Mouse (Mus musculus) heart, embryonic 14.5 days (tissue): ENCODE measurements around the gene Hoga1. TPM values are rescaled to one million over a fixed set of nuclear protein-coding genes. Genes with fewer than 3 reads are reported as not detected.

ENCODE experiments used
- ATAC-seq: fragments of 200-750 bp; cut with Nextera tagmentation; 2 replicates; pipeline ENCODE4 v1.8.0; 2017; ENCODE audit warnings: low read depth, moderate TSS enrichment; ENCODE audit not compliant: insufficient number of reproducible peaks, insufficient read depth, low FRiP score
- H3K27ac ChIP-seq, 2 experiments: fragments of 200-500 bp in 1 of 2; fragments of 300-500 bp in 1 of 2; sonication (generic) in 1 of 2; replicated peaks in 1 of 2; 2 replicates each; pipeline ENCODE4 v1.5.1; 2012 to 2014; ENCODE audit warnings: low read depth in 2 of 2, low read length in 2 of 2, control low read depth in 1 of 2, mild to moderate bottlenecking in 1 of 2, mixed read lengths in 1 of 2; ENCODE audit not compliant: control insufficient read depth in 1 of 2, insufficient read depth in 1 of 2
- H3K27me3 ChIP-seq: fragments of 300-500 bp; sonication (generic); 2 replicates; pipeline ENCODE4 v1.6.1; 2014; ENCODE audit warnings: mild to moderate bottlenecking, low read length, control low read depth; ENCODE audit not compliant: control insufficient read depth, insufficient read depth
- H3K36me3 ChIP-seq: fragments of 300-500 bp; sonication (generic); 2 replicates; pipeline ENCODE4 v1.6.1; 2014; ENCODE audit warnings: mild to moderate bottlenecking, control low read depth, low read length, mixed read lengths; ENCODE audit not compliant: control insufficient read depth, insufficient read depth
- H3K4me1 ChIP-seq, 2 experiments: fragments of 200-500 bp in 1 of 2; fragments of 300-500 bp in 1 of 2; sonication (generic) in 1 of 2; 2 replicates each; pipeline ENCODE4 v1.6.1; 2012 to 2014; ENCODE audit warnings: low read length in 2 of 2, control low read depth in 1 of 2, mixed read lengths in 1 of 2; ENCODE audit not compliant: control insufficient read depth in 2 of 2, insufficient read depth in 2 of 2
- H3K4me2 ChIP-seq: fragments of 300-500 bp; sonication (generic); 2 replicates; pipeline ENCODE4 v1.6.1; 2014; ENCODE audit warnings: mild to moderate bottlenecking, low read length
- H3K4me3 ChIP-seq, 2 experiments: fragments of 200-500 bp in 1 of 2; fragments of 300-500 bp in 1 of 2; sonication (generic) in 1 of 2; 2 replicates each; pipeline ENCODE4 v1.5.1; 2012 to 2014; ENCODE audit warnings: low read length in 2 of 2, mild to moderate bottlenecking in 2 of 2, control low read depth in 1 of 2, low read depth in 1 of 2, moderate library complexity in 1 of 2; ENCODE audit not compliant: control insufficient read depth in 1 of 2, insufficient read depth in 1 of 2
- H3K9ac ChIP-seq: fragments of 300-500 bp; sonication (generic); 2 replicates; pipeline ENCODE4 v1.6.1; 2014; ENCODE audit warnings: mild to moderate bottlenecking, low read length
- H3K9me3 ChIP-seq: fragments of 300-500 bp; sonication (generic); 2 replicates; pipeline ENCODE4 v1.6.1; 2016; ENCODE audit warnings: low read length, control low read depth; ENCODE audit not compliant: control insufficient read depth
- WGBS: fragments of 180-500 bp; shearing (Covaris S2); extraction: QIAGEN DNeasy Blood & Tissue Kit; methylation state at CpG from one replicate; pipeline ENCODE4 v1.1.7; 2014; 5-methylcytosine and 5-hydroxymethylcytosine counted together
- polyA plus RNA-seq: library from polyadenylated mRNA; unstranded; fragments of >200 nt; fragmentation: Nextera tagmentation; extraction: Ambion mirVana; gene quantifications from 2 replicates; pipeline ENCODE4 v1.2.1, GENCODE M21; 2014

Hoga1 gene
- polyA plus RNA-seq, 1 experiment from 2014 or later: 0.76 TPM

DNA sequence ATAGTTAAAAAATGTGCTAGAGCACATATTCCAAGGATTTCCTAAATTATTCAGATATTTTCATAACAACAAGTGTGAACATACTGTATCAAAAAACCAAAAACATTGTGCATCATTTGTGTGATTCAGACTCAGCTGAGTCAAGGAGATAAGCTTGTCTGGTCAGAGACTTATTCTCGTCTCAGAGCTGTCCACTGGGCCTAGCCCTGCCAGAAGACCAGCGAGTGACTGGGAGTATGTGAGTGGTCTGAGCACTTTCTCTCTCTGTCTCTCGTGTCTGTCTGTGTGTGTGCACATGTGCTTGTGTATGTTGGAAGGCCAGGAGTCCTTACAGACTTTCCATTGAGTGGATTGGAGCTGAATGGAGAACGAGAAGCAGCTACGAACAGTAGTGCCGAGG is 30.4 kb upstream of the Hoga1 start:
- H3K27ac ChIP-seq: no peak overlapping the region
- 78% methylated on average over 6 of the region's 6 CpGs for WGBS
- no peak overlapping the region for H3K4me2 ChIP-seq
- H3K27me3 ChIP-seq: no peaks in the 10 kb centered on the region
- no peaks in the 10 kb centered on the region for H3K9me3 ChIP-seq
- no peak for ATAC-seq
- peaks cover 20 to 22% of the 10 kb centered on the region in 2 experiments for H3K4me1 ChIP-seq
- H3K4me3 ChIP-seq: no peak overlapping the region
- H3K36me3 ChIP-seq: no peaks in the 10 kb centered on the region
- no peak overlapping the region for H3K9ac ChIP-seq

GRCm38 (mm10) chr19:42016251-42016650 is 29.2 kb upstream of the Hoga1 start:
- Histone ChIP-seq H3K9ac (peak overlapping the region; percentile 32; the same call in 1 of the 2 replicates), H3K4me1 (peaks cover 22% of the 10 kb centered on the region in 2 experiments), H3K4me2 (no peak overlapping the region), H3K27ac (peak overlapping the region; percentile 8 to 88; a peak in 2 of 4 replicates), H3K9me3 (no peaks in the 10 kb centered on the region), H3K36me3 (no peaks in the 10 kb centered on the region), H3K4me3 (no peak overlapping the region), H3K27me3 (no peaks in the 10 kb centered on the region)
- no peak for ATAC-seq
- 76% methylated on average over 4 of the region's 4 CpGs for WGBS

GRCm38 (mm10) chr19:42016840-42017239 is 28.6 kb upstream of the Hoga1 start:
- no peak overlapping the region for H3K4me3 ChIP-seq
- no peak overlapping the region for H3K9ac ChIP-seq
- no peak overlapping the region for H3K4me2 ChIP-seq
- no peaks in the 10 kb centered on the region for H3K9me3 ChIP-seq
- 68% methylated on average over 5 of the region's 5 CpGs for WGBS
- H3K36me3 ChIP-seq: no peaks in the 10 kb centered on the region
- peaks cover 25 to 28% of the 10 kb centered on the region in 2 experiments for H3K4me1 ChIP-seq
- ATAC-seq: no peak
- peak overlapping the region; percentile 82 to 88 for H3K27ac ChIP-seq
- no peaks in the 10 kb centered on the region for H3K27me3 ChIP-seq

DNA sequence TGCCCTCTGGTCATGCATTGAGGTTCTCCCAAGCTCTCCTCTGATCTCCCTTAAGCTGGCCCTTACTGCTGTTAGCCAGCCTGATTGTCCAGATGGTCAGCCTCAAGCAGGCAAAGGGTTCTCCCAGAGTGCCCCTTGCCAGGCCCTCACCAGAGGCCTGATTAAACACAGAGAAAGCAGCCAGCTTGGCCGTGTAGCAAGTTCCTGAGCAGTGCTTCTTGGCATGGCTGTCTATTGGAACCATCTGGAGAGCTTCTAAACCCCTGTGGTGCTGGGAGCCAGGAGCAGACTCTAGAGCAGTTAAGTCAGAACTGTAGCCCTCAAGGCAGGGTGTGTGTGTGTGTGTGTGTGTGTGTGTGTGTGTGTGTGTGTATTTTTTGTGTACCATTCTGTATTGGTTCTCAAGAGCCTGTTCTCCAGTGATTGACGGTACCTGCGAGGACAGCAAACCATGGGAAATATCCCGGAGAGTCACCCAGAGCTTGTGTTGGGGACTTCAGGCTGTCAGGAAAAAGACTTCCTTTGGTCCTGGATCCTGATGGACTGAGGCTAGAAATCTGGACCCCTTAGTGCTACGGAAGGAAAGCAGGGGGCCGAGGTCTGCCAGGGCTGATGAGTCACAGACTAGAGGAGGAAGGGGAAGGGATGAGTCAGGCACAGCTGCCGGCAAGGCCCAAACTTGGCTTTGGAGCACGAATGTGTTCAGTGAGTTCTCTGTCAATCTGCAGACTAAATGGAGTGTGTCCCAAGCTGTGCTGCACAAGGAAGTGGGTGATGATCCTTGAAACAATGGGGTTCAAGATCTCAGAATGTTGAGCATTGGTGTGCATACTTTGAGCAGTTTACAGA is 27.8 kb upstream of the Hoga1 start:
- Histone ChIP-seq H3K4me2 (peak overlapping the region; percentile 16), H3K27ac (peak overlapping the region; percentile 82 to 88), H3K4me1 (peaks cover 32 to 34% of the 10 kb centered on the region in 2 experiments), H3K9me3 (no peaks in the 10 kb centered on the region), H3K9ac (no peak overlapping the region), H3K27me3 (no peaks in the 10 kb centered on the region), H3K36me3 (no peaks in the 10 kb centered on the region), H3K4me3 (no peak overlapping the region)
- WGBS: 45% methylated on average over 8 of the region's 8 CpGs
- ATAC-seq: peak; percentile 32

DNA sequence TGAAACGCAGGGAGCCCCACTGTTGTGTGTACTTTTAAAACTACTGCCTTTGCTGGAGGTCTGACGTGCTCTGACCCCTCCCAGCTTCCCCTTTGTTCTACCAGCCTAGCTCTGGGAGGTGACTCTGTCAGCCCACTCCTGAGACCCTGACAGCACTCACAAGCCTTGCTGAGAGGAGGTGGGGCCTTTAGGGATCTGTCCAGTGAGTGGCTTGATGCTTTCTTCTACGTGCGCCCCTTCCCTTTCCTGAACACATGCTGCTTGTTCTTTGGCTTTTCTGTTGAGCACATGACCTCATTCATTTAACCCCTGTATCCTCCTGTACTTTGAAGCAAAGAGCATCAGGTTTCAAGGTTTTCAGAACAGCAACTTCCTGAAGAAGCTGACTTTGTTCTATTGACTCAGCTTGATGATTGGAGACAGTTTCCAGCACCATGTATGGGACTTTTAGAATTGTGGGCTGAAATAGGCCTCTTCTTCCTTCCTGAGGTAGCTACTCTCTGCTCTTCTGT is 26.3 kb upstream of the Hoga1 start:
- no peak overlapping the region for H3K4me3 ChIP-seq
- H3K27me3 ChIP-seq: no peaks in the 10 kb centered on the region
- 38% methylated on average over 4 of the region's 4 CpGs for WGBS
- no peaks in the 10 kb centered on the region for H3K9me3 ChIP-seq
- H3K9ac ChIP-seq: no peak overlapping the region
- no peaks in the 10 kb centered on the region for H3K36me3 ChIP-seq
- peak overlapping the region; percentile 82 to 88 for H3K27ac ChIP-seq
- 0 out of 2 replicates have a peak, but pooled peaks have one; percentile 10 for ATAC-seq
- H3K4me2 ChIP-seq: no peak overlapping the region
- peaks cover 32 to 34% of the 10 kb centered on the region in 2 experiments for H3K4me1 ChIP-seq

- H3K36me3 ChIP-seq: no peaks in the 10 kb centered on the region
- H3K9me3 ChIP-seq: no peaks in the 10 kb centered on the region
- peak; percentile 32; the same call in 1 of the 2 replicates for ATAC-seq
- peak overlapping the region; percentile 25 to 69 for H3K27ac ChIP-seq
- no peak overlapping the region for H3K4me3 ChIP-seq
- H3K27me3 ChIP-seq: no peaks in the 10 kb centered on the region
- 0 out of 2 replicates have a peak overlapping the region, but pooled peaks have one; percentile 36 for H3K9ac ChIP-seq
- H3K4me2 ChIP-seq: no peak overlapping the region
- H3K4me1 ChIP-seq: peaks cover 29 to 32% of the 10 kb centered on the region in 2 experiments
- WGBS: 67% methylated on average over 10 of the region's 10 CpGs
These were observed 23.5 kb upstream of the Hoga1 start for GRCm38 (mm10) chr19:42021681-42022541.

- no peak for ATAC-seq
- Histone ChIP-seq H3K4me1 (peaks cover 23 to 27% of the 10 kb centered on the region in 2 experiments), H3K4me3 (no peak overlapping the region), H3K27me3 (no peaks in the 10 kb centered on the region), H3K36me3 (no peaks in the 10 kb centered on the region), H3K4me2 (no peak overlapping the region), H3K9ac (0 out of 2 replicates have a peak overlapping the region, but pooled peaks have one; percentile 36), H3K9me3 (no peaks in the 10 kb centered on the region), H3K27ac (peak overlapping the region in 1 of 2 experiments; percentile 69; a peak in 1 of 4 replicates)
- 64% methylated on average over 2 of the region's 2 CpGs for WGBS
These were observed 22.9 kb upstream of the Hoga1 start for GRCm38 (mm10) chr19:42022542-42022848.
